Mouse (Mus musculus): Measurements from ENCODE around the gene Grk2. TPM values are rescaled to one million over a fixed set of nuclear protein-coding genes. Genes with fewer than 3 reads are reported as not detected.
"Not testable (repeated sequence)": the region's sequence is repeated elsewhere in the genome, so short reads cannot be mapped to it uniquely, and the experiment has no call there.

Gene Grk2
- polyA plus RNA-seq, 1 experiment: 226 TPM

DNA sequence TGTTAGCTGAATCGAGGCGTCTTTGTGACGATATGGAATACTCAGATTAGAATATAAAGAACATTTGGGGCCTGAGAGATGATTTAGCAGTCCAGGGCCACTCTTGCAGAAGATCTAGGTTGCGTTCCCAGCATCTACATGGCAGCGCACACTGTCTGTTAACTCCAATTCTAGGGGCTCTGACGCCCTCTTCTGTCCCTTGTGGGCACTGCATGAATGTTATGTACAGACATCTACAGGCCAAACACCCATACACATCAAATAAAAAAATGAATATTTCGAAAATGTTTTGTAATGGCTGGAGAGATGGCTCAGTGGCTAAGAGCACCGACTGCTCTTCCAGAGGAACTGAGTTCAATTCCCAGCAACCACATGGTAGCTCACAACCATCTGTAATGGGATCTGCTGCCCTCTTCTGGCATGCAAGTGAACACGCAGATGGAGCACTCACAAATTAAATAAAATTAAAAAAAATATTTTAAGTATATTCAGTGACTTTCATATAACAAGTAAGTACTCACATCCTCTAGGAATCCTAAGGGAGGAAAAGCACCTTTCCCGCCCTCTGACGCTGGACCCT lies 50.3 kb downstream of the Grk2 start:
- 78% methylated on average over 11 of the region's 11 CpGs for WGBS
- no peak for TF ChIP-seq POLR2A (IDR thresholded peaks at IDR 0.05; ENCODE audit: borderline replicate concordance, insufficient read depth, low read length)
- no peak for TF ChIP-seq CTCF (IDR thresholded peaks at IDR 0.05; ENCODE audit: borderline replicate concordance, insufficient read depth, low read depth, low read length)
- no peaks in the 10 kb centered on the region for H3K27me3 ChIP-seq (ENCODE audit: control insufficient read depth, insufficient read depth, low read length)
- no peak for DNase-seq
- H3K4me3 ChIP-seq (replicated peaks; ENCODE audit: insufficient read depth, low read depth, low read length): no peak overlapping the region
- H3K27ac ChIP-seq (ENCODE audit: insufficient read depth, low read length): no peak overlapping the region
- H3K4me1 ChIP-seq (ENCODE audit: control insufficient read depth, insufficient read depth, low read length): no peaks in the 10 kb centered on the region

DNA sequence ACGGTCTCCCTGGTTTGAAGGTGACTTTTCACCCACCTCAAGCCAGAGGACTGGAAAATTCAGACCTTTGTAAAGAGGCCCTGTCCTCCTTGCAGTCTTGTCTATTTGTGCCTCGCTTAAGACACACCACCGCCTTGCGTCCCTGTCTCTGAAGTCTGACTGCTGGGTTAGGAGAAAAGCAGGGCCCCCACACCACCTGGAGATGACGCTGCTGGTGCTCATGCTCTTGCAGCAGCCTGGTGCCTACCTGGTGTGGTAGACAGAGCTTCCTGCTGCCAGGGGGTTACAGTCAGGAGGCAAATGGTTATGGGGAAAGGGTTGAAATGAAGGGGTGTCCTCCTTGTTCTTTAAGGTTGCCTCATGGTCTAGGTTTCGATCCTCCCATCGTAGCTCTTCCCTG lies 51.8 kb downstream of the Grk2 start:
- no peak for DNase-seq
- H3K4me1 ChIP-seq (ENCODE audit: control insufficient read depth, insufficient read depth, low read length): no peaks in the 10 kb centered on the region
- 91% methylated on average over 7 of the region's 7 CpGs for WGBS
- H3K4me3 ChIP-seq (replicated peaks; ENCODE audit: insufficient read depth, low read depth, low read length): no peak overlapping the region
- H3K27ac ChIP-seq (ENCODE audit: insufficient read depth, low read length): no peak overlapping the region
- no peaks in the 10 kb centered on the region for H3K27me3 ChIP-seq (ENCODE audit: control insufficient read depth, insufficient read depth, low read length)
- no peak for TF ChIP-seq POLR2A (IDR thresholded peaks at IDR 0.05; ENCODE audit: borderline replicate concordance, insufficient read depth, low read length)
- no peak for TF ChIP-seq CTCF (IDR thresholded peaks at IDR 0.05; ENCODE audit: borderline replicate concordance, insufficient read depth, low read depth, low read length)

DNA sequence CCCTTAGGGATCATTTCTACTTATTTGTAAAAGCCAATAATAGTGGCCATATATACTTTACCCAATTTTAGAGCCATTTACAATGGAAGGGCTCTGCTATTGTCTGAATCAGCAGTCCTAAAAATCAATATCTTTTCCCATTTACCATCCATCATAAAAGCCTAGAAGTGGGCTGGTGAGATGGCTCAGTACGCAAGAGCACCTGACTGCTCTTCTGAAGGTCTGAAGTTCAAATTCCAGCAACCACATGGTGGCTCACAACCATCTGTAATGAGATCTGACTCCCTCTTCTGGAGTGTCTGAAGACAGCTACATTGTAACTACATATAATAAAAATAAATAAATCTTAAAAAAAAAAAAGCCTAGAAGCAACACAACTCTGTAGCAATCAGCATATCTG lies 57.3 kb downstream of the Grk2 start:
- H3K27ac ChIP-seq (ENCODE audit: insufficient read depth, low read length); H3K4me1 ChIP-seq (ENCODE audit: control insufficient read depth, insufficient read depth, low read length); H3K27me3 ChIP-seq (ENCODE audit: control insufficient read depth, insufficient read depth, low read length); DNase-seq; H3K4me3 ChIP-seq (replicated peaks; ENCODE audit: insufficient read depth, low read depth, low read length): not testable (repeated sequence)
- 79% methylated on average over 1 of the region's 1 CpGs for WGBS

DNA sequence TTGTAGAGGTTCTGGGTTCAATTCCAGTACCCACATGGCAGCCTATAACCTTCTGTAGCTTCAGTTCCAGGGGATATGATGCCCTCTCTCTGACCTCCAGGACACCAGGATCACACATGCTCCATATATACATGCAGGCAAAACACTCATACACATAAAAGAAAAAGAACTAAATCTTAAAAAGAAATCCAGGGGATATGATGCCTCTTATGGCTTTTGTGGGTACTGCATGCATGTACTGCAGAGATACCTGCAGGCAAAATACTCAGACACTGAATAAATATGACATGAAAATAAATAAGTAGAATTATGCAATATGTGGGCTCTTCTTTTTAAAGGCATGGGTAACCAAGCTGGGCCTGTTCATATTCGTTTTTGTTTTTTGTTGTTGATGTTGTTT lies 59.0 kb downstream of the Grk2 start:
- no peak for TF ChIP-seq CTCF (IDR thresholded peaks at IDR 0.05; ENCODE audit: borderline replicate concordance, insufficient read depth, low read depth, low read length)
- no peak for TF ChIP-seq POLR2A (IDR thresholded peaks at IDR 0.05; ENCODE audit: borderline replicate concordance, insufficient read depth, low read length)
- 61% methylated on average over 1 of the region's 1 CpGs for WGBS
- no peaks in the 10 kb centered on the region for H3K27me3 ChIP-seq (ENCODE audit: control insufficient read depth, insufficient read depth, low read length)
- H3K27ac ChIP-seq (ENCODE audit: insufficient read depth, low read length): no peak overlapping the region
- H3K4me1 ChIP-seq (ENCODE audit: control insufficient read depth, insufficient read depth, low read length): no peaks in the 10 kb centered on the region
- H3K4me3 ChIP-seq (replicated peaks; ENCODE audit: insufficient read depth, low read depth, low read length): no peak overlapping the region
- no peak for DNase-seq

DNA sequence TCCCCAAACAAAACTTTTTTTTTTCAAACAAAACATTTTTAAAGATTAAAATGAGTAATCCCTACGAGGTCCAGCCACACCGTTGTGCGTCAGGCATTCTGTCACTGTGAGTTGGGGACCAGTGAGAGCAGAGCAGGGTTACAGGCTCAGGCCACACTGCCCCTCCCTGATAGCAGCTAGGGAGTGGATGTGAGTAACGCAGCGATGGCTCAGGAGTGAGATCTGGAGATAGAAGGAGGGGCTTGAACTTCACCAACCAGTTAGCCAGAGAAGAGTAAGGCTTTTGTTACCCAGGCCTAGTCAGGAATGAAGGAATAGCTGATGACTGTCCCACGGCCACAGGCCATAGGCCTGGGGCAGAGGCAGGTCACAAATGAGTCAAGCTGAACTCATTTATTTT lies 61.2 kb downstream of the Grk2 start:
- Histone ChIP-seq H3K27ac (ENCODE audit: insufficient read depth, low read length) (no peak overlapping the region), H3K4me1 (ENCODE audit: control insufficient read depth, insufficient read depth, low read length) (no peaks in the 10 kb centered on the region), H3K27me3 (ENCODE audit: control insufficient read depth, insufficient read depth, low read length) (no peaks in the 10 kb centered on the region), H3K4me3 (replicated peaks; ENCODE audit: insufficient read depth, low read depth, low read length) (no peak overlapping the region)
- TF ChIP-seq CTCF (IDR thresholded peaks at IDR 0.05; ENCODE audit: borderline replicate concordance, insufficient read depth, low read depth, low read length) (no peak), POLR2A (IDR thresholded peaks at IDR 0.05; ENCODE audit: borderline replicate concordance, insufficient read depth, low read length) (no peak)
- 92% methylated on average over 6 of the region's 6 CpGs for WGBS
- no peak for DNase-seq

DNA sequence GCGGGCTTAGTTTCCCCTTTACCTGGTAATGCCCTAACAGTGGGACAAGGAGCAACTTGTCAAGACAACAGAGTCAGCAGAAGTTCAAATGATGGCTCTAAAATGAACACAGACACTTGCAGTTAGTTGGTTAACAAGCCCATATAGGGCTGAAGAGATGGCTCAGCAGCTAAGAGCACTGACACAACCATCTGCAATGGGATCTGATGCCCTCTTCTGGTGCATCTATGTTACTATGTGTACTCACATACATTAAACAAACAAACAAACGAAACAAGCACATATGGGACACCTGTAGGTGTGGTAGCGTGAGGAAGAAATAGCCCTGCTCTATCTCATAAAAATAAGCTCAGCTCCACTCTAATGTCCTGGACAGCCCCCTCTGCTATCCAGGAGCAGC lies 63.6 kb downstream of the Grk2 start:
- DNase-seq: no peak
- no peaks in the 10 kb centered on the region for H3K4me1 ChIP-seq (ENCODE audit: control insufficient read depth, insufficient read depth, low read length)
- no peak for TF ChIP-seq CTCF (IDR thresholded peaks at IDR 0.05; ENCODE audit: borderline replicate concordance, insufficient read depth, low read depth, low read length)
- no peak for TF ChIP-seq POLR2A (IDR thresholded peaks at IDR 0.05; ENCODE audit: borderline replicate concordance, insufficient read depth, low read length)
- H3K27me3 ChIP-seq (ENCODE audit: control insufficient read depth, insufficient read depth, low read length): no peaks in the 10 kb centered on the region
- no peak overlapping the region for H3K4me3 ChIP-seq (replicated peaks; ENCODE audit: insufficient read depth, low read depth, low read length)
- H3K27ac ChIP-seq (ENCODE audit: insufficient read depth, low read length): no peak overlapping the region
- WGBS: 71% methylated on average over 3 of the region's 3 CpGs

DNA sequence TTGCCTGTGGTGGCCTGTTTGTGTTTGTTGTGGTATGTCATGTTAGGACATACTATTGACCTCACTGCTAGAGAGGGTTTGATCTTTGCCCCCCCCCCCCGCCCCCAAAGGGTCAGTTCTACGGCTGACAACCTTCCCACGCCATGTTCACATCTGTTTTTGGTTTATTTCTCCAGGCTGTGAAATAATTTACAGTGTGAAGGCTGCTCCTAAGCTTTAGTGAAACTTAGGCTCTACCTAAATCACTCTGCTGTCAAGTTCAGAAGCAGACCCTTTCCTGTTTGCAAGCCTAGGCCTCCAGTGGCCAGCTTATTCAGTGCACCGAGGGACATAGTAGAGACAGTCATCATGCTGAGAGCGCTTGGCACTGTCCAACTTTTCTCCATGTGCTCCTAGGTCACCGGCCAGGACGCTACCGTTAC lies 65.8 kb downstream of the Grk2 start:
- no peak overlapping the region for H3K27ac ChIP-seq (ENCODE audit: insufficient read depth, low read length)
- 54% methylated on average over 8 of the region's 8 CpGs for WGBS
- H3K4me3 ChIP-seq (replicated peaks; ENCODE audit: insufficient read depth, low read depth, low read length): no peak overlapping the region
- no peaks in the 10 kb centered on the region for H3K27me3 ChIP-seq (ENCODE audit: control insufficient read depth, insufficient read depth, low read length)
- no peaks in the 10 kb centered on the region for H3K4me1 ChIP-seq (ENCODE audit: control insufficient read depth, insufficient read depth, low read length)
- TF ChIP-seq CTCF (IDR thresholded peaks at IDR 0.05; ENCODE audit: borderline replicate concordance, insufficient read depth, low read depth, low read length) (no peak), POLR2A (IDR thresholded peaks at IDR 0.05; ENCODE audit: borderline replicate concordance, insufficient read depth, low read length) (no peak)
- no peak for DNase-seq

Other genes with a start within 250 kb of the Grk2 start
- gene Gstp3, start 246.7 kb downstream of the Grk2 start, polyA plus RNA-seq (2012; rRNA removed): not detected in 2 replicates
- gene Cabp2, start 224.6 kb downstream of the Grk2 start, polyA plus RNA-seq (2012; rRNA removed): 5.5 and 8.0 TPM in 2 replicates
- 88.7 and 97.0 TPM in 2 replicates for gene Cdk2ap2, start 209.0 kb downstream of the Grk2 start, polyA plus RNA-seq (2012; rRNA removed)
- gene Pitpnm1, start 206.2 kb downstream of the Grk2 start, polyA plus RNA-seq (2012; rRNA removed): 568 and 602 TPM in 2 replicates
- gene Aip, start 180.4 kb downstream of the Grk2 start, polyA plus RNA-seq (2012; rRNA removed): 207 and 209 TPM in 2 replicates
- 0.11 and 0.13 TPM in 2 replicates for gene Gpr152, start 166.4 kb downstream of the Grk2 start, polyA plus RNA-seq (2012; rRNA removed)
- 0.06 and 0.16 TPM in 2 replicates for gene Cabp4, start 162.2 kb downstream of the Grk2 start, polyA plus RNA-seq (2012; rRNA removed)
- gene Coro1b, start 157.6 kb downstream of the Grk2 start, polyA plus RNA-seq (2012; rRNA removed): 240 and 294 TPM in 2 replicates
- 0.98 and 1.2 TPM in 2 replicates for gene Ptprcap, start 152.6 kb downstream of the Grk2 start, polyA plus RNA-seq (2012; rRNA removed)
- gene Rps6kb2, start 142.9 kb downstream of the Grk2 start, polyA plus RNA-seq (2012; rRNA removed): 93.6 and 95.0 TPM in 2 replicates
- gene Carns1, start 130.7 kb downstream of the Grk2 start, polyA plus RNA-seq (2012; rRNA removed): 25.8 and 31.2 TPM in 2 replicates
- gene Tbc1d10c, start 114.9 kb downstream of the Grk2 start, polyA plus RNA-seq (2012; rRNA removed): 1.1 and 1.4 TPM in 2 replicates
- 316 and 348 TPM in 2 replicates for gene Ppp1ca, start 114.2 kb downstream of the Grk2 start, polyA plus RNA-seq (2012; rRNA removed)
- gene Rad9a, start 104.6 kb downstream of the Grk2 start, polyA plus RNA-seq (2012; rRNA removed): 31.9 and 37.6 TPM in 2 replicates
- gene Clcf1, start 92.0 kb downstream of the Grk2 start, polyA plus RNA-seq (2012; rRNA removed): 4.3 and 5.0 TPM in 2 replicates
- gene AC109138.7, start 91.9 kb downstream of the Grk2 start, polyA plus RNA-seq (2012; rRNA removed): 0.77 TPM in 1 of 2 replicates, not detected in the other
- gene Pold4, start 74.3 kb downstream of the Grk2 start, polyA plus RNA-seq (2012; rRNA removed): 39.3 and 40.1 TPM in 2 replicates
- gene Ssh3, start 37.0 kb downstream of the Grk2 start, polyA plus RNA-seq (2012; rRNA removed): 139 and 151 TPM in 2 replicates
- 74.3 and 76.1 TPM in 2 replicates for gene Ankrd13d, start 23.1 kb downstream of the Grk2 start, polyA plus RNA-seq (2012; rRNA removed)
- gene Kdm2a, start 92.1 kb upstream of the Grk2 start, polyA plus RNA-seq (2012; rRNA removed): 87.1 and 90.4 TPM in 2 replicates
- 9.9 and 10.5 TPM in 2 replicates for gene Rhod, start 133.2 kb upstream of the Grk2 start, polyA plus RNA-seq (2012; rRNA removed)
- gene Syt12, start 171.2 kb upstream of the Grk2 start, polyA plus RNA-seq (2012; rRNA removed): 82.4 and 104 TPM in 2 replicates
- not detected in 2 replicates for gene 2010003K11Rik, start 192.4 kb upstream of the Grk2 start, polyA plus RNA-seq (2012; rRNA removed)
- 59.7 and 61.4 TPM in 2 replicates for gene Pcx, start 204.2 kb upstream of the Grk2 start, polyA plus RNA-seq (2012; rRNA removed)

Measured in cerebellum, adult 2 months (tissue).